Mouse (Mus musculus) small intestine, adult 2 months (tissue): ENCODE measurements around the gene Tmf1.

Experiments used
- CTCF ChIP-seq: fragments of 200-500 bp; IDR thresholded peaks from 2 replicates; pipeline ENCODE4 v1.5.1; 2012; ENCODE audit warnings: low read depth, mild to moderate bottlenecking, control low read depth, inconsistent platforms, low read length, moderate library complexity, mixed read lengths; ENCODE audit not compliant: insufficient replicate concordance, insufficient read length; ENCODE audit errors: extremely low read depth
- POLR2A ChIP-seq: fragments of 200-500 bp; IDR thresholded peaks from 2 replicates; pipeline ENCODE4 v1.6.1; 2012; ENCODE audit warnings: low read depth, mild to moderate bottlenecking, control low read depth, inconsistent platforms, low read length, moderate library complexity

- TF ChIP-seq CTCF (no peak), POLR2A (no peak)
These were observed 29.5 kb upstream of the Tmf1 start for GRCm38 (mm10) chr6:97208406-97208805.
